Mouse (Mus musculus): ENCODE results near the gene Zfp958. TPM values are rescaled to one million over a fixed set of nuclear protein-coding genes. Genes with fewer than 3 reads are reported as not detected.
"Not testable (repeated sequence)": the region's sequence is repeated elsewhere in the genome, so short reads cannot be mapped to it uniquely, and the experiment has no call there.

Gene Zfp958
- polyA plus RNA-seq (2016; fragmentation: Nextera tagmentation; extraction: Ambion mirVana) = 13.4 and 14.2 TPM in 2 replicates

GRCm38 (mm10) chr8:4612932-4613853 lies at the start of gene Zfp958:
Zfp958 (plus strand) TSS chr8:4613167.
- 0 out of 2 replicates have a peak, but pooled peaks cover 4% of the 10 kb centered on the region for H3K9me3 ChIP-seq
- H3K4me2 ChIP-seq = peak within 1 kb of the TSS; percentile 84
- peak; percentile 100 for ATAC-seq (ENCODE audit: low FRiP score)
- peak within 1 kb of the TSS; percentile 85 for H3K27ac ChIP-seq
- peak within 1 kb of the TSS; percentile 84 for H3K4me3 ChIP-seq (replicated peaks)
- peaks cover 24% of the 10 kb centered on the region for H3K36me3 ChIP-seq (replicated peaks)
- peak within 1 kb of the TSS; percentile 82 for H3K9ac ChIP-seq
- peaks cover 16% of the 10 kb centered on the region for H3K4me1 ChIP-seq
- WGBS = 0% methylated on average over 25 of the region's 25 CpGs
- H3K27me3 ChIP-seq = no peaks in the 10 kb centered on the region

GRCm38 (mm10) chr8:4581986-4582385 lies 31.0 kb upstream of the Zfp958 start:
- no peak overlapping the region for H3K27ac ChIP-seq
- H3K27me3 ChIP-seq = no peaks in the 10 kb centered on the region
- no peaks in the 10 kb centered on the region for H3K4me1 ChIP-seq
- no peaks in the 10 kb centered on the region for H3K36me3 ChIP-seq (replicated peaks)
- H3K9me3 ChIP-seq = no peaks in the 10 kb centered on the region
- no peak overlapping the region for H3K4me3 ChIP-seq (replicated peaks)
- no peak overlapping the region for H3K4me2 ChIP-seq
- no peak for ATAC-seq (ENCODE audit: low FRiP score)
- WGBS = 65% methylated on average over 3 of the region's 3 CpGs
- no peak overlapping the region for H3K9ac ChIP-seq

- H3K27ac ChIP-seq = no peak overlapping the region
- no peak overlapping the region for H3K4me3 ChIP-seq (replicated peaks)
- H3K36me3 ChIP-seq (replicated peaks) = no peaks in the 10 kb centered on the region
- H3K4me1 ChIP-seq = no peaks in the 10 kb centered on the region
- no peaks in the 10 kb centered on the region for H3K27me3 ChIP-seq
- no peak overlapping the region for H3K9ac ChIP-seq
- no peak for ATAC-seq (ENCODE audit: low FRiP score)
- no peak overlapping the region for H3K4me2 ChIP-seq
- WGBS = 83% methylated on average over 6 of the region's 6 CpGs
- no peaks in the 10 kb centered on the region for H3K9me3 ChIP-seq
Observed at GRCm38 (mm10) chr8:4582754-4583178, 30.2 kb upstream of the Zfp958 start.

- ATAC-seq (ENCODE audit: low FRiP score) = no peak
- no peak overlapping the region for H3K4me2 ChIP-seq
- H3K36me3 ChIP-seq (replicated peaks) = no peaks in the 10 kb centered on the region
- H3K27me3 ChIP-seq = no peaks in the 10 kb centered on the region
- H3K27ac ChIP-seq = no peak overlapping the region
- no peak overlapping the region for H3K4me3 ChIP-seq (replicated peaks)
- H3K4me1 ChIP-seq = no peaks in the 10 kb centered on the region
- 93% methylated on average over 1 of the region's 1 CpGs for WGBS
- no peak overlapping the region for H3K9ac ChIP-seq
- no peaks in the 10 kb centered on the region for H3K9me3 ChIP-seq
Observed at GRCm38 (mm10) chr8:4584660-4585059, 28.3 kb upstream of the Zfp958 start.

GRCm38 (mm10) chr8:4586356-4586755 lies 26.6 kb upstream of the Zfp958 start:
- H3K27ac ChIP-seq = no peak overlapping the region
- 20% methylated on average over 4 of the region's 4 CpGs for WGBS
- no peak overlapping the region for H3K4me2 ChIP-seq
- H3K27me3 ChIP-seq = no peaks in the 10 kb centered on the region
- no peaks in the 10 kb centered on the region for H3K9me3 ChIP-seq
- no peaks in the 10 kb centered on the region for H3K4me1 ChIP-seq
- H3K36me3 ChIP-seq (replicated peaks) = no peaks in the 10 kb centered on the region
- H3K9ac ChIP-seq = no peak overlapping the region
- no peak for ATAC-seq (ENCODE audit: low FRiP score)
- H3K4me3 ChIP-seq (replicated peaks) = no peak overlapping the region

GRCm38 (mm10) chr8:4588165-4589000 lies 24.6 kb upstream of the Zfp958 start:
- 39% methylated on average over 9 of the region's 9 CpGs for WGBS
- H3K27ac ChIP-seq = no peak overlapping the region
- peak; percentile 81 for ATAC-seq (ENCODE audit: low FRiP score)
- H3K9me3 ChIP-seq = no peaks in the 10 kb centered on the region
- no peak overlapping the region for H3K4me3 ChIP-seq (replicated peaks)
- H3K27me3 ChIP-seq = no peaks in the 10 kb centered on the region
- no peaks in the 10 kb centered on the region for H3K36me3 ChIP-seq (replicated peaks)
- H3K4me1 ChIP-seq = no peaks in the 10 kb centered on the region
- H3K4me2 ChIP-seq = no peak overlapping the region
- H3K9ac ChIP-seq = no peak overlapping the region

- Histone ChIP-seq H3K9ac (no peak overlapping the region), H3K4me2 (no peak overlapping the region), H3K4me1 (peaks cover 4% of the 10 kb centered on the region), H3K27me3 (no peaks in the 10 kb centered on the region), H3K4me3 (replicated peaks) (no peak overlapping the region), H3K27ac (no peak overlapping the region), H3K9me3 (no peaks in the 10 kb centered on the region), H3K36me3 (replicated peaks) (no peaks in the 10 kb centered on the region)
- no peak for ATAC-seq (ENCODE audit: low FRiP score)
- WGBS = 97% methylated on average over 7 of the region's 7 CpGs
Observed at GRCm38 (mm10) chr8:4608896-4609295, 4.1 kb upstream of the Zfp958 start.

- H3K9me3 ChIP-seq; ATAC-seq (ENCODE audit: low FRiP score); H3K4me2 ChIP-seq; H3K4me3 ChIP-seq (replicated peaks); H3K9ac ChIP-seq; H3K27me3 ChIP-seq; H3K27ac ChIP-seq: not testable (repeated sequence)
- H3K36me3 ChIP-seq (replicated peaks) = peaks cover 14% of the 10 kb centered on the region; the same call in 1 of the 2 replicates
- 74% methylated on average over 4 of the region's 4 CpGs for WGBS
- peaks cover 16% of the 10 kb centered on the region for H3K4me1 ChIP-seq
Observed at GRCm38 (mm10) chr8:4611626-4612175, 1.3 kb upstream of the Zfp958 start.

GRCm38 (mm10) chr8:4627349-4627748 lies 14.4 kb downstream of the Zfp958 start:
- H3K9me3 ChIP-seq = peaks cover 55% of the 10 kb centered on the region
- ATAC-seq (ENCODE audit: low FRiP score) = no peak
- H3K27ac ChIP-seq = no peak overlapping the region
- H3K27me3 ChIP-seq = no peaks in the 10 kb centered on the region
- no peak overlapping the region for H3K4me3 ChIP-seq (replicated peaks)
- 93% methylated on average over 1 of the region's 1 CpGs for WGBS
- no peak overlapping the region for H3K4me2 ChIP-seq
- H3K36me3 ChIP-seq (replicated peaks) = peaks cover 81% of the 10 kb centered on the region
- H3K9ac ChIP-seq = no peak overlapping the region
- H3K4me1 ChIP-seq = no peaks in the 10 kb centered on the region

- no peaks in the 10 kb centered on the region for H3K27me3 ChIP-seq
- H3K9me3 ChIP-seq = no peaks in the 10 kb centered on the region
- no peak overlapping the region for H3K4me3 ChIP-seq (replicated peaks)
- no peak overlapping the region for H3K4me2 ChIP-seq
- 89% methylated on average over 4 of the region's 4 CpGs for WGBS
- peaks cover 15% of the 10 kb centered on the region; the same call in 1 of the 2 replicates for H3K36me3 ChIP-seq (replicated peaks)
- no peak overlapping the region for H3K9ac ChIP-seq
- no peak for ATAC-seq (ENCODE audit: low FRiP score)
- H3K27ac ChIP-seq = no peak overlapping the region
- H3K4me1 ChIP-seq = no peaks in the 10 kb centered on the region
Observed at GRCm38 (mm10) chr8:4637071-4637470, 24.1 kb downstream of the Zfp958 start.

- H3K9me3 ChIP-seq; ATAC-seq (ENCODE audit: low FRiP score); H3K4me2 ChIP-seq; H3K4me3 ChIP-seq (replicated peaks); H3K36me3 ChIP-seq (replicated peaks); H3K4me1 ChIP-seq; H3K9ac ChIP-seq; H3K27ac ChIP-seq; H3K27me3 ChIP-seq: not testable (repeated sequence)
- WGBS = 85% methylated on average over 6 of the region's 6 CpGs
Observed at GRCm38 (mm10) chr8:4642974-4643373, 30.0 kb downstream of the Zfp958 start.

GRCm38 (mm10) chr8:4656536-4656935 lies 43.6 kb downstream of the Zfp958 start:
- Histone ChIP-seq H3K27me3 (no peaks in the 10 kb centered on the region), H3K9ac (no peak overlapping the region), H3K4me3 (replicated peaks) (no peak overlapping the region), H3K4me2 (no peak overlapping the region), H3K36me3 (replicated peaks) (no peaks in the 10 kb centered on the region), H3K9me3 (no peaks in the 10 kb centered on the region), H3K27ac (no peak overlapping the region), H3K4me1 (no peaks in the 10 kb centered on the region)
- WGBS = 81% methylated on average over 7 of the region's 7 CpGs
- no peak for ATAC-seq (ENCODE audit: low FRiP score)

Data from forebrain, embryonic 12.5 days (tissue).